Mouse (Mus musculus) hindbrain, embryonic 11.5 days (tissue): ENCODE results near the gene Hsd11b1. TPM values are rescaled to one million over a fixed set of nuclear protein-coding genes. Genes with fewer than 3 reads are reported as not detected.

Experiments
- ATAC-seq: fragments of 200-750 bp; cut with Nextera tagmentation; 2 replicates; pipeline ENCODE4 v1.8.0; 2017; ENCODE audit warnings: mild to moderate bottlenecking, moderate TSS enrichment, moderate library complexity; ENCODE audit not compliant: low FRiP score
- DNase-seq: peaks from one replicate; pipeline ENCODE4 v3.0.0-alpha.2; 2015; ENCODE audit warnings: low spot score
- H3K27ac ChIP-seq: fragments of 300-500 bp; sonication (generic); 2 replicates; pipeline ENCODE4 v1.5.1; 2014; ENCODE audit warnings: mild to moderate bottlenecking, low read depth, low read length
- H3K27me3 ChIP-seq: fragments of 300-500 bp; sonication (generic); 2 replicates; pipeline ENCODE4 v1.6.1; 2014; ENCODE audit warnings: mild to moderate bottlenecking, low read length, moderate library complexity, mixed read lengths; ENCODE audit not compliant: control insufficient read depth, insufficient read depth
- H3K36me3 ChIP-seq: fragments of 300-500 bp; sonication (generic); 2 replicates; pipeline ENCODE4 v1.6.1; 2014; ENCODE audit warnings: mild to moderate bottlenecking, low read length, moderate library complexity, mixed read lengths; ENCODE audit not compliant: control insufficient read depth, insufficient read depth
- H3K4me1 ChIP-seq: fragments of 300-500 bp; sonication (generic); replicated peaks from 2 replicates; pipeline ENCODE4 v1.6.1; 2014; ENCODE audit warnings: low read length, mixed read lengths; ENCODE audit not compliant: control insufficient read depth, insufficient read depth
- H3K4me2 ChIP-seq: fragments of 300-500 bp; sonication (generic); replicated peaks from 2 replicates; pipeline ENCODE4 v1.6.1; 2014; ENCODE audit warnings: mild to moderate bottlenecking, low read depth, low read length
- H3K4me3 ChIP-seq: fragments of 300-500 bp; sonication (generic); 2 replicates; pipeline ENCODE4 v1.5.1; 2014; ENCODE audit warnings: low read depth, low read length
- H3K9ac ChIP-seq: fragments of 300-500 bp; sonication (generic); 2 replicates; pipeline ENCODE4 v1.6.1; 2014; ENCODE audit warnings: low read depth, low read length
- H3K9me3 ChIP-seq: fragments of 300-500 bp; sonication (generic); 2 replicates; pipeline ENCODE4 v1.6.1; 2016; ENCODE audit warnings: low read length; ENCODE audit not compliant: control insufficient read depth
- WGBS: fragments of 180-500 bp; shearing (Covaris S2); extraction: QIAGEN DNeasy Blood & Tissue Kit; methylation state at CpG from one replicate; pipeline ENCODE4 v1.1.7; 2014; 5-methylcytosine and 5-hydroxymethylcytosine counted together
- polyA plus RNA-seq: library from polyadenylated mRNA; unstranded; fragments of >200 nt; fragmentation: Nextera tagmentation; extraction: Ambion mirVana; gene quantifications from 2 replicates; pipeline ENCODE4 v1.2.1, GENCODE M21; 2014

The Hsd11b1 gene
- polyA plus RNA-seq, 1 experiment from 2014 or later, result not detected

DNA sequence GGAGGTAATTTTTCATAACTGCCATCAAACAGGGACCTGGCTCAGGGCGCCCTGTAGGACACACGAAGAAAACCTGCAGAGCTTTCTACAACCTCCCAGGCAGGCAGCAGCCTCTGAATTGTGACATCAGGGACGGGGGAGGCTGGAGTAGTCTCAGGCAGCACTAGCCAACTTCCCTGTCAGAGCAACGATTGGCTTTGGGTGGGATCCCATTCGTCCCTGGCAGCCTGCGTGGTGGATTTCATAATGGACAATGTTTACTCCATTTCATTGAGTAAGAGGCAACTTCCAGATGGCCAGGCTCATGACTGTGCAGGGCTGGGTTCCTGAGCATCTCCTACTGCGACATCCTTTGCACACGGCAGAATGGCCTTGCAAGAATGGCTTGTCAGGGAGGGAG lies 21.6 kb downstream of the Hsd11b1 start:
- H3K4me2 ChIP-seq, result no peak overlapping the region
- H3K27ac ChIP-seq, result no peak overlapping the region
- no peak overlapping the region for H3K4me3 ChIP-seq
- no peak overlapping the region for H3K9ac ChIP-seq
- DNase-seq (no peak), ATAC-seq (no peak)
- no peaks in the 10 kb centered on the region for H3K9me3 ChIP-seq
- H3K27me3 ChIP-seq, result no peaks in the 10 kb centered on the region
- 82% methylated on average over 8 of the region's 8 CpGs for WGBS
- H3K4me1 ChIP-seq, result no peaks in the 10 kb centered on the region
- no peaks in the 10 kb centered on the region for H3K36me3 ChIP-seq

- H3K9me3 ChIP-seq, result no peaks in the 10 kb centered on the region
- no peak overlapping the region for H3K4me3 ChIP-seq
- no peak for DNase-seq
- no peak for ATAC-seq
- no peak overlapping the region for H3K9ac ChIP-seq
- 92% methylated on average over 4 of the region's 4 CpGs for WGBS
- no peaks in the 10 kb centered on the region for H3K27me3 ChIP-seq
- no peaks in the 10 kb centered on the region for H3K36me3 ChIP-seq
- H3K27ac ChIP-seq, result no peak overlapping the region
- H3K4me2 ChIP-seq, result no peak overlapping the region
- no peaks in the 10 kb centered on the region for H3K4me1 ChIP-seq
These were observed 22.4 kb downstream of the Hsd11b1 start for GRCm38 (mm10) chr1:193241436-193241835.

DNA sequence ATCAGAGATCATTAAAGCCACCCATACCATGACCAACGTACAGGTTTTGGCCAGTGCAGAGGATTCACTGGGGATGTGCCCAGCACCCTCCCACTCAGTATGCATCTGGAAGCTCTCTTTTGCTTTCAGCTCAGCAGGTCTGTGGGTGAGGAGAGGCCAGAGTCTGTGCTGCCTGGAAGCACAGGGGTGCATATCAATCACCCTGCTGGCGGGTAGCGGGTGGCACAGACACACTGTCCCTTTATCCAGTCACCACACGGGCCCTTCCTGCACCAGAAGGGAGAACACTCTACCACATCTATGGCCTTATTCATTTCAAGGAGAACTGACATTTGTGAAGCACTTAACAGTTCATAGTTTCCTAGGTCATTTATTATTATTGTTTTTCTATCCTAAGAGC lies 25.4 kb downstream of the Hsd11b1 start:
- Histone ChIP-seq H3K4me1 (no peaks in the 10 kb centered on the region), H3K4me3 (no peak overlapping the region), H3K4me2 (no peak overlapping the region), H3K9me3 (no peaks in the 10 kb centered on the region), H3K27me3 (no peaks in the 10 kb centered on the region), H3K9ac (no peak overlapping the region), H3K27ac (no peak overlapping the region), H3K36me3 (no peaks in the 10 kb centered on the region)
- ATAC-seq (no peak), DNase-seq (no peak)
- 58% methylated on average over 4 of the region's 4 CpGs for WGBS

DNA sequence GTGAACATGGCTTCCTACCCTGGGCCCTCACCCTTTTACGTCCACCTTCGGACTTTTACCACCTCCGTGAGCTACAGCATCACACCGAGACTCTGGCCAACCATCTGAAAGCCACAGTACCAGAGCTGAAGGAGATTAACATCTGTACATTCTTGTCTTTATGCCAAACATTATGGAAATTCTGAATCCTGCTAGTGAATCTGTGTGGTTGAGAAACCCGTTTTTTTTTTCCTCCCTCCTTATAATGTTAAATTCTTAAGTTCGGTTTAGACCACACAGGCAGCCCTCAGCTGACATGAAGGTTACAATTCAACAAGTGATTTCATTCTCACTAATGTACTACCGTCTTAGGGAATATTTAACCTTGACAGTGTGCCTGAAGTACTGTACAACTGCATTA lies 28.9 kb downstream of the Hsd11b1 start:
- Histone ChIP-seq H3K9me3 (no peaks in the 10 kb centered on the region), H3K27me3 (no peaks in the 10 kb centered on the region), H3K36me3 (no peaks in the 10 kb centered on the region), H3K4me1 (no peaks in the 10 kb centered on the region), H3K27ac (no peak overlapping the region), H3K4me3 (no peak overlapping the region), H3K9ac (no peak overlapping the region), H3K4me2 (no peak overlapping the region)
- no peak for DNase-seq
- 91% methylated on average over 7 of the region's 7 CpGs for WGBS
- no peak for ATAC-seq

DNA sequence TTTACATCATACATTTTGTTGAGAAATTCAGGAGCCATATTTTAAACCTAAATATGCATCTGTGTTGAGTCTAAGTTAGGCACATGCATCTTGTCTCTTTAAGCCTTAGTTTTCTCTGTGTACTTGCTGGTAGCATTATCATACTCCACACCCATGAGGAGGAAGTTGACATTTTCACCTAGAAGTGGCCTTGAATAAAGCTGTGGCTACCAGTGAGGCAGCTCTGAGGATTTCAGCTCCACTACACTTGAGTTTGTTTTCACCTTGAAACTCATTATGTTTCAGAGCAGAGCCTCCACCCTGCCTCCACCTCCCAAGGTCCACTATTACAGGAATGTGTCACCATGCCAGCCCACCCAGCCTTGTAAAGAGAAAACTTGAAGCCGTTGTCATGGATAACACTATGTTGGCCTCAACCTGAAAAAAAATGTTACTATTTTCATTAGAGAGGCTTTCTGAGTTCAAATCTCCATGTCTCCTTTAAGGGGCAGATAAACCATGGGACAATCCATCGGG lies 29.7 kb downstream of the Hsd11b1 start:
- DNase-seq (no peak), ATAC-seq (no peak)
- 91% methylated on average over 2 of the region's 2 CpGs for WGBS
- Histone ChIP-seq H3K27me3 (no peaks in the 10 kb centered on the region), H3K4me1 (no peaks in the 10 kb centered on the region), H3K9me3 (no peaks in the 10 kb centered on the region), H3K4me3 (no peak overlapping the region), H3K27ac (no peak overlapping the region), H3K9ac (no peak overlapping the region), H3K36me3 (no peaks in the 10 kb centered on the region), H3K4me2 (no peak overlapping the region)

GRCm38 (mm10) chr1:193232732-193233131 lies 31.1 kb downstream of the Hsd11b1 start:
- no peaks in the 10 kb centered on the region for H3K27me3 ChIP-seq
- H3K27ac ChIP-seq, result no peak overlapping the region
- H3K4me1 ChIP-seq, result no peaks in the 10 kb centered on the region
- no peak overlapping the region for H3K4me2 ChIP-seq
- no peak overlapping the region for H3K9ac ChIP-seq
- H3K36me3 ChIP-seq, result no peaks in the 10 kb centered on the region
- ATAC-seq (no peak), DNase-seq (no peak)
- H3K9me3 ChIP-seq, result no peaks in the 10 kb centered on the region
- WGBS, result 93% methylated on average over 2 of the region's 2 CpGs
- no peak overlapping the region for H3K4me3 ChIP-seq

DNA sequence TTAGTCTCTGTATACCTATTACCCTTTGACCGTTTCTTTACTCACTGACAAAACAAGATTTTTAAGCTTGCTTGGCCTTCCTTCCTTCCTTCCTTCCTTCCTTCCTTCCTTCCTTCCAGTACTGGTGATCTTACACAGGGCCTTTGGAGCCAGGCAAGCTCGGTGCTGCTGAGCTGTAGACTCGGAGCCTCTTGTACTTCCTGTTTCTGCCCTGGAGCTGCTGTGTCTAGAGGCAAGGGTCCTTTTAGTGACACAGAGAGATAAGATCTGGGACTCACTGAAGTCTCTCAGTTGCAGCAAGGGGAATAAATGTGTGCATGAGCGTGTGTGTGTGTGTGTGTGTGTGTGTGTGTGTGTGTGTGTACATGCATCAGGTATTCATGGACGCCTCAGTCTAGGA lies 32.9 kb downstream of the Hsd11b1 start:
- DNase-seq (no peak), ATAC-seq (no peak)
- Histone ChIP-seq H3K27ac (no peak overlapping the region), H3K36me3 (no peaks in the 10 kb centered on the region), H3K27me3 (no peaks in the 10 kb centered on the region), H3K9ac (no peak overlapping the region), H3K4me3 (no peak overlapping the region), H3K9me3 (no peaks in the 10 kb centered on the region), H3K4me1 (no peaks in the 10 kb centered on the region), H3K4me2 (no peak overlapping the region)
- WGBS, result 71% methylated on average over 5 of the region's 5 CpGs

DNA sequence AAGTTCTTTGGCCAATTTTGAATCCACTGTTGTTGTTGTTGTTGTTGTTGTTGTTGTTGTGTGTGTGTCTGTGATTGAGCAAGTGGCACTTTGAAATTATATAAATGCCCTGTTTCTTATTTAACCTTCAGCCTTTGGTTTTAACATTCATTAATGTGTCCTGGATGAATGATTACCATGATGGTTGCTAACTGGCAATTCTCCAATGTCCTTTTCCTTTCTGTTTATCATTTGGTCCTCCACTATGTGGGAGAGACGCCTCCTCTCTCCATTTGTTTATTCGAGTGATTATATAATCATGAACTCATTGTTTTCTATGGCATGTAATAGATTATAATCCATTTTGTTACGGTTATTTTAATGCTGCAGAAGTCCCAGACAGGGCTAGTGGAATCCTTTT lies 33.3 kb downstream of the Hsd11b1 start:
- H3K36me3 ChIP-seq, result no peaks in the 10 kb centered on the region
- no peaks in the 10 kb centered on the region for H3K9me3 ChIP-seq
- no peak overlapping the region for H3K4me3 ChIP-seq
- no peaks in the 10 kb centered on the region for H3K4me1 ChIP-seq
- H3K4me2 ChIP-seq, result no peak overlapping the region
- no peak overlapping the region for H3K27ac ChIP-seq
- no peaks in the 10 kb centered on the region for H3K27me3 ChIP-seq
- ATAC-seq (no peak), DNase-seq (no peak)
- no peak overlapping the region for H3K9ac ChIP-seq
- 83% methylated on average over 3 of the region's 3 CpGs for WGBS

- no peaks in the 10 kb centered on the region for H3K4me1 ChIP-seq
- H3K4me3 ChIP-seq, result no peak overlapping the region
- H3K27me3 ChIP-seq, result no peaks in the 10 kb centered on the region
- H3K9ac ChIP-seq, result no peak overlapping the region
- no peaks in the 10 kb centered on the region for H3K36me3 ChIP-seq
- no peak for ATAC-seq
- H3K9me3 ChIP-seq, result no peaks in the 10 kb centered on the region
- 98% methylated on average over 5 of the region's 5 CpGs for WGBS
- DNase-seq, result no peak
- H3K27ac ChIP-seq, result no peak overlapping the region
- H3K4me2 ChIP-seq, result no peak overlapping the region
These were observed 34.3 kb downstream of the Hsd11b1 start for GRCm38 (mm10) chr1:193229570-193229969.
